Mouse (Mus musculus): ENCODE measurements at regions not wholly inside any gene's neighbourhood (a gene's known extent, or its start where the extent isn't known, plus 50 kb on each side); places are given as distances from the start of the nearest gene placed in this dataset.

- Histone ChIP-seq H3K9ac (replicated peaks) (no peak overlapping the region), H3K4me1 (no peaks in the 10 kb centered on the region), H3K27ac (replicated peaks) (no peak overlapping the region), H3K27me3 (no peaks in the 10 kb centered on the region), H3K4me2 (replicated peaks) (no peak overlapping the region), H3K36me3 (no peaks in the 10 kb centered on the region), H3K9me3 (no peaks in the 10 kb centered on the region), H3K4me3 (no peak overlapping the region)
- ATAC-seq (ENCODE audit: low FRiP score, low read depth) = no peak
- WGBS = 86% methylated on average over 3 of the region's 3 CpGs
Measured at GRCm38 (mm10) chr1:78050231-78050630, 146.7 kb downstream of the Pax3 start.

- Histone ChIP-seq H3K27me3 (no peaks in the 10 kb centered on the region), H3K9ac (replicated peaks) (no peak overlapping the region), H3K36me3 (no peaks in the 10 kb centered on the region), H3K4me1 (no peaks in the 10 kb centered on the region), H3K27ac (replicated peaks) (no peak overlapping the region), H3K4me2 (replicated peaks) (no peak overlapping the region), H3K4me3 (no peak overlapping the region), H3K9me3 (no peaks in the 10 kb centered on the region)
- 95% methylated on average over 2 of the region's 2 CpGs for whole genome bisulfite sequencing
- ATAC-seq (ENCODE audit: low FRiP score, low read depth) = no peak
Measured at GRCm38 (mm10) chr1:78032336-78032735, 164.6 kb downstream of the Pax3 start.

GRCm38 (mm10) chr1:78021766-78022165 lies 175.2 kb downstream of the Pax3 start:
- peaks cover 4% of the 10 kb centered on the region; the same call in 1 of the 2 replicates for H3K27me3 ChIP-seq
- no peak overlapping the region for H3K27ac ChIP-seq (replicated peaks)
- H3K36me3 ChIP-seq = no peaks in the 10 kb centered on the region
- no peak for ATAC-seq (ENCODE audit: low FRiP score, low read depth)
- no peak overlapping the region for H3K9ac ChIP-seq (replicated peaks)
- no peak overlapping the region for H3K4me2 ChIP-seq (replicated peaks)
- 83% methylated on average over 6 of the region's 6 CpGs for WGBS
- H3K9me3 ChIP-seq = no peaks in the 10 kb centered on the region
- peaks cover 6% of the 10 kb centered on the region for H3K4me1 ChIP-seq
- no peak overlapping the region for H3K4me3 ChIP-seq

GRCm38 (mm10) chr1:78021014-78021413 lies 175.9 kb downstream of the Pax3 start:
- Histone ChIP-seq H3K9me3 (no peaks in the 10 kb centered on the region), H3K27me3 (peaks cover 4% of the 10 kb centered on the region; the same call in 1 of the 2 replicates), H3K4me2 (replicated peaks) (no peak overlapping the region), H3K9ac (replicated peaks) (no peak overlapping the region), H3K36me3 (no peaks in the 10 kb centered on the region), H3K27ac (replicated peaks) (no peak overlapping the region), H3K4me3 (no peak overlapping the region), H3K4me1 (peaks cover 11% of the 10 kb centered on the region)
- no peak for ATAC-seq (ENCODE audit: low FRiP score, low read depth)
- WGBS = 77% methylated on average over 6 of the region's 6 CpGs

- H3K4me2 ChIP-seq (replicated peaks) = no peak overlapping the region
- no peak overlapping the region for H3K9ac ChIP-seq (replicated peaks)
- H3K36me3 ChIP-seq = no peaks in the 10 kb centered on the region
- whole genome bisulfite sequencing = 72% methylated on average over 6 of the region's 6 CpGs
- peaks cover 4% of the 10 kb centered on the region; the same call in 1 of the 2 replicates for H3K27me3 ChIP-seq
- no peak overlapping the region for H3K27ac ChIP-seq (replicated peaks)
- H3K9me3 ChIP-seq = no peaks in the 10 kb centered on the region
- ATAC-seq (ENCODE audit: low FRiP score, low read depth) = no peak
- H3K4me3 ChIP-seq = no peak overlapping the region
- H3K4me1 ChIP-seq = peaks cover 11% of the 10 kb centered on the region
Measured at GRCm38 (mm10) chr1:78017949-78018617, 178.9 kb downstream of the Pax3 start.

- 36% methylated on average over 18 of the region's 18 CpGs for WGBS
- H3K27ac ChIP-seq (replicated peaks) = no peak overlapping the region
- H3K27me3 ChIP-seq = peaks cover 4% of the 10 kb centered on the region; the same call in 1 of the 2 replicates
- H3K36me3 ChIP-seq = no peaks in the 10 kb centered on the region
- H3K4me1 ChIP-seq = peaks cover 7% of the 10 kb centered on the region; the same call in 1 of the 2 replicates
- H3K4me3 ChIP-seq = no peak overlapping the region
- peak; percentile 73 for ATAC-seq (ENCODE audit: low FRiP score, low read depth)
- H3K9me3 ChIP-seq = no peaks in the 10 kb centered on the region
- peak overlapping the region; percentile 38 for H3K4me2 ChIP-seq (replicated peaks)
- H3K9ac ChIP-seq (replicated peaks) = no peak overlapping the region
Measured at GRCm38 (mm10) chr1:78016541-78017267, 180.2 kb downstream of the Pax3 start.

- Histone ChIP-seq H3K36me3 (no peaks in the 10 kb centered on the region), H3K9me3 (no peaks in the 10 kb centered on the region), H3K4me3 (no peak overlapping the region), H3K27ac (replicated peaks) (no peak overlapping the region), H3K4me1 (peaks cover 7% of the 10 kb centered on the region; the same call in 1 of the 2 replicates), H3K4me2 (replicated peaks) (no peak overlapping the region), H3K27me3 (peaks cover 4% of the 10 kb centered on the region; the same call in 1 of the 2 replicates), H3K9ac (replicated peaks) (no peak overlapping the region)
- 48% methylated on average over 3 of the region's 3 CpGs for WGBS
- ATAC-seq (ENCODE audit: low FRiP score, low read depth) = no peak
Measured at GRCm38 (mm10) chr1:78015999-78016398, 180.9 kb downstream of the Pax3 start.

GRCm38 (mm10) chr1:78013396-78013795 lies 183.5 kb downstream of the Pax3 start:
- ATAC-seq (ENCODE audit: low FRiP score, low read depth) = no peak
- no peak overlapping the region for H3K27ac ChIP-seq (replicated peaks)
- no peak overlapping the region for H3K4me3 ChIP-seq
- H3K4me1 ChIP-seq = peaks cover 7% of the 10 kb centered on the region; the same call in 1 of the 2 replicates
- no peak overlapping the region for H3K9ac ChIP-seq (replicated peaks)
- no peak overlapping the region for H3K4me2 ChIP-seq (replicated peaks)
- H3K9me3 ChIP-seq = no peaks in the 10 kb centered on the region
- H3K27me3 ChIP-seq = peaks cover 4% of the 10 kb centered on the region; the same call in 1 of the 2 replicates
- no peaks in the 10 kb centered on the region for H3K36me3 ChIP-seq
- WGBS = 14% methylated on average over 3 of the region's 3 CpGs

GRCm38 (mm10) chr1:78008811-78009410 lies 188.0 kb downstream of the Pax3 start:
- WGBS = 45% methylated on average over 16 of the region's 16 CpGs

GRCm38 (mm10) chr1:78004376-78004775 lies 192.6 kb downstream of the Pax3 start:
- Histone ChIP-seq H3K36me3 (no peaks in the 10 kb centered on the region), H3K4me3 (no peak overlapping the region), H3K9ac (replicated peaks) (no peak overlapping the region), H3K27ac (replicated peaks) (no peak overlapping the region), H3K4me2 (replicated peaks) (no peak overlapping the region), H3K4me1 (no peaks in the 10 kb centered on the region), H3K27me3 (peaks cover 11% of the 10 kb centered on the region; the same call in 1 of the 2 replicates), H3K9me3 (no peaks in the 10 kb centered on the region)
- ATAC-seq (ENCODE audit: low FRiP score, low read depth) = no peak
- WGBS = 78% methylated on average over 3 of the region's 3 CpGs

More at GRCm38 (mm10) chr1:78008811-78009410, 188.0 kb downstream of the Pax3 start:
- Histone ChIP-seq H3K4me2 (replicated peaks) (no peak overlapping the region), H3K9me3 (no peaks in the 10 kb centered on the region), H3K4me1 (no peaks in the 10 kb centered on the region), H3K36me3 (no peaks in the 10 kb centered on the region), H3K27ac (replicated peaks) (no peak overlapping the region), H3K9ac (replicated peaks) (no peak overlapping the region), H3K27me3 (peaks cover 11% of the 10 kb centered on the region; the same call in 1 of the 2 replicates), H3K4me3 (no peak overlapping the region)
- no peak for ATAC-seq (ENCODE audit: low FRiP score, low read depth)

- WGBS = 93% methylated on average over 3 of the region's 3 CpGs
- no peaks in the 10 kb centered on the region for H3K9me3 ChIP-seq
- H3K4me1 ChIP-seq = no peaks in the 10 kb centered on the region
- no peaks in the 10 kb centered on the region for H3K36me3 ChIP-seq
- no peak overlapping the region for H3K4me3 ChIP-seq
- no peak overlapping the region for H3K9ac ChIP-seq (replicated peaks)
- no peak overlapping the region for H3K27ac ChIP-seq (replicated peaks)
- ATAC-seq (ENCODE audit: low FRiP score, low read depth) = no peak
- H3K27me3 ChIP-seq = no peaks in the 10 kb centered on the region
- no peak overlapping the region for H3K4me2 ChIP-seq (replicated peaks)
Measured at GRCm38 (mm10) chr1:77998727-77999126, 198.2 kb downstream of the Pax3 start.

- Histone ChIP-seq H3K9me3 (no peaks in the 10 kb centered on the region), H3K4me2 (replicated peaks) (no peak overlapping the region), H3K4me1 (no peaks in the 10 kb centered on the region), H3K27ac (replicated peaks) (no peak overlapping the region), H3K9ac (replicated peaks) (no peak overlapping the region), H3K36me3 (no peaks in the 10 kb centered on the region), H3K4me3 (no peak overlapping the region), H3K27me3 (peaks cover 24% of the 10 kb centered on the region)
- ATAC-seq (ENCODE audit: low FRiP score, low read depth) = no peak
- WGBS = 83% methylated on average over 4 of the region's 4 CpGs
Measured at GRCm38 (mm10) chr1:77981528-77981927, 215.4 kb downstream of the Pax3 start.

Data from midbrain, embryonic 12.5 days (tissue).